ENCODE assay signal across 9 mouse cellular contexts in the genomic region with DNA sequence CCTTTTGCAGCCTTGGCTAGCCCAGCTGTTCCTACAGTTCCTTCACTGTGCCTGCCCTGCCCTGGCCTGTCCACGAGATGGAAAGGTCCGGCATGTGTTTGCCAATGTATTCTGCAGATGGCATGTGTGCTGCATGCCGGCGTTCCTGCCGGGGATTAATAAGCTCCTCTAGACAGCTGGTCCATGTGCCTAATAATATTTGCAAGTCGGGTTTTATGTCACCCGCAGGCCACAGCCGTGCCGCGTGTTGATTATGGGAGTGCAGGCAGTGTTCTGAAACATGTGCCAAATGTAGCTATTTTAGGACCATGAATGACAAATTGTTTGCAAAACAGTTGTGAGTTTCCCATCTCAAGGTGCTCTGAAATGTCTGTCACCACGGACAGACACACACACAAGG.
DNase-seq lines count a peak whose midpoint lies in the region; ATAC-seq and TF ChIP-seq lines count a peak whose summit lies in the region.
"Had no signal": no experiment of that assay in that cellular context is flagged by ENCODE, and none has a peak within 500 bp of the region (broad histone marks: within the 10 kb centered on the region; RNA-seq: fewer than 3 reads in every experiment).

No protein-coding gene starts in this region.

- no peak overlapping the region for H3K4me2 ChIP-seq in myocyte (ENCODE audit: low read depth)
- H3K4me2 ChIP-seq in liver, postnatal 0 days (ENCODE audit: low read depth, low read length), result no peak overlapping the region

- no peaks in the 10 kb centered on the region for H3K27me3 ChIP-seq in myocyte (ENCODE audit: control insufficient read depth, insufficient read depth, insufficient read length)
- H3K27me3 ChIP-seq in liver, postnatal 0 days (ENCODE audit: insufficient read depth, low read length), result no peaks in the 10 kb centered on the region

- intact Hi-C loops in gastrocnemius, adult 2 months (cut with DNase I), result loop anchor here (5.0 kb wide), 1 partner anchor 196 kb away; a partner anchor contains a TSS

- no peak overlapping the region for H3K9ac ChIP-seq in liver, postnatal 0 days (replicated peaks)

- TF ChIP-seq EP300 in liver, postnatal 0 days (IDR thresholded peaks at IDR 0.05; ENCODE audit: low read depth), result no peak

- H3ac ChIP-seq in myocyte (ENCODE audit: control insufficient read depth, insufficient read length), result no peak overlapping the region

- H3K27ac ChIP-seq in gastrocnemius, adult 2 months, result peak overlapping the region; percentile 86
- H3K27ac ChIP-seq in liver, postnatal 0 days (ENCODE audit: low read depth), result no peak overlapping the region

- H3K4me3 ChIP-seq in gastrocnemius, adult 2 months, result no peak overlapping the region
- no peak overlapping the region for H3K4me3 ChIP-seq in myocyte
- H3K4me3 ChIP-seq in liver, postnatal 0 days (ENCODE audit: low read depth, low read length), result no peak overlapping the region

- WGBS in liver, postnatal 0 days (ENCODE audit: insufficient replicate concordance), result 85% methylated on average over 11 of the region's 11 CpGs

- no peak for TF ChIP-seq POLR2A in myocyte (IDR thresholded peaks at IDR 0.05; ENCODE audit: insufficient read length, low read depth)

- H3K79me2 ChIP-seq in myocyte (ENCODE audit: control insufficient read depth, insufficient read depth), result no peaks in the 10 kb centered on the region

- no peaks in the 10 kb centered on the region for H3K9me3 ChIP-seq in liver, postnatal 0 days (ENCODE audit: low read length)
- H3K9me3 ChIP-seq: G1E had no signal

- peak; percentile 82 for DNase-seq in layer of hippocampus, adult 9-11 months
- DNase-seq in layer of hippocampus, adult 9-10 months (ENCODE audit: low spot score), result no peak
- peak; percentile 75 for DNase-seq in gastrocnemius, adult 2 months
- DNase-seq in kidney, adult 9 months, result peak; percentile 69
- no peak for DNase-seq in c-Kit-positive CD71-positive TER-119-positive erythroid progenitor cells, embryonic 14.5 days (ENCODE audit: low spot score)
- DNase-seq in embryo, embryonic 11 days, result no peak
- DNase-seq in liver, postnatal 0 days, result no peak

- H3K4me1 ChIP-seq in liver, postnatal 0 days (ENCODE audit: insufficient read depth), result no peaks in the 10 kb centered on the region

- ATAC-seq in liver, postnatal 0 days, result no peak

- H3K36me3 ChIP-seq in myocyte (ENCODE audit: control insufficient read depth, insufficient read depth), result peaks cover 58% of the 10 kb centered on the region
- peaks cover 5% of the 10 kb centered on the region; the same call in 1 of the 2 replicates for H3K36me3 ChIP-seq in liver, postnatal 0 days (replicated peaks; ENCODE audit: insufficient read depth, low read length)

- peak; percentile 56 for TF ChIP-seq CTCF in gastrocnemius, adult 2 months (IDR thresholded peaks at IDR 0.05)
- TF ChIP-seq CTCF in liver, postnatal 0 days (IDR thresholded peaks at IDR 0.05; ENCODE audit: low read depth), result no peak

TF ChIP-seq in myocyte, 11 proteins besides CTCF, POLR2A, EP300 and RAD21:
- TF ChIP-seq SRF (IDR thresholded peaks at IDR 0.05; ENCODE audit: control insufficient read depth, insufficient read length, low read depth), result no peak
- TF ChIP-seq POLR2AphosphoS2 (IDR thresholded peaks at IDR 0.05; ENCODE audit: insufficient read length, low read depth), result no peak
- peak; percentile 52 for TF ChIP-seq TCF12 (IDR thresholded peaks at IDR 0.05; ENCODE audit: insufficient read depth, poor library complexity, severe bottlenecking)
- TF ChIP-seq E2F4 (IDR thresholded peaks at IDR 0.05; ENCODE audit: insufficient read depth), result no peak
- TF ChIP-seq TCF3 (IDR thresholded peaks at IDR 0.05; ENCODE audit: insufficient read length, low read depth), result peak; percentile 55
- peak; percentile 26 to 89 (median 70) for TF ChIP-seq MYOD1 (IDR thresholded peaks at IDR 0.05; ENCODE audit: control insufficient read depth in 1 of 3, insufficient read length in 2 of 3, low read depth in 2 of 3)
- TF ChIP-seq CEBPB (IDR thresholded peaks at IDR 0.05; ENCODE audit: insufficient read depth, poor library complexity, severe bottlenecking), result no peak
- TF ChIP-seq USF1 (IDR thresholded peaks at IDR 0.05; ENCODE audit: low read depth), result no peak
- TF ChIP-seq MYOG (IDR thresholded peaks at IDR 0.05; ENCODE audit: control insufficient read depth in 1 of 3, insufficient read depth in 1 of 3, insufficient read length in 2 of 3, low read depth in 2 of 3), result peak; percentile 75 to 95 (median 93)
- no peak for TF ChIP-seq REST (IDR thresholded peaks at IDR 0.05; ENCODE audit: insufficient read depth, insufficient read length)
- TF ChIP-seq MAX (IDR thresholded peaks at IDR 0.05; ENCODE audit: low read depth), result no peak

Comparison
In these comparisons a context has a peak if more than half of its experiments do, and no peak if none do; other contexts are left out.
1. DNase-seq: peak in layer of hippocampus, adult 9-11 months (single experiment), gastrocnemius, adult 2 months (single experiment) and kidney, adult 9 months (single experiment); none in layer of hippocampus, adult 9-10 months (single experiment), c-Kit-positive CD71-positive TER-119-positive erythroid progenitor cells, embryonic 14.5 days (single experiment), embryo, embryonic 11 days (single experiment) and liver, postnatal 0 days (single experiment).